Mouse (Mus musculus) urinary bladder, postnatal 36 days (tissue): Measurements from ENCODE around the gene Ust.

Source experiments
- DNase-seq, 2 experiments: peaks; one replicate each; pipeline ENCODE4 v3.0.0; 2022; ENCODE audit warnings: low spot score in 2 of 2, mixed read lengths in 1 of 2

Ust gene

GRCm38 (mm10) chr10:8330006-8330405 lies 188.6 kb downstream of the Ust start:
- DNase-seq: no peak

- peak; percentile 36 to 61 for DNase-seq
Measured at GRCm38 (mm10) chr10:8323304-8323765, 195.3 kb downstream of the Ust start.

- no peak for DNase-seq
Measured at GRCm38 (mm10) chr10:8320771-8321170, 197.9 kb downstream of the Ust start.

- no peak for DNase-seq
Measured at GRCm38 (mm10) chr10:8309435-8309834, 209.2 kb downstream of the Ust start.

GRCm38 (mm10) chr10:8304211-8304610 lies 214.4 kb downstream of the Ust start:
- DNase-seq: no peak

GRCm38 (mm10) chr10:8299166-8299565 lies 219.5 kb downstream of the Ust start:
- DNase-seq: peak in 1 of 2 experiments; percentile 11

GRCm38 (mm10) chr10:8297214-8297613 lies 221.4 kb downstream of the Ust start:
- DNase-seq: no peak

GRCm38 (mm10) chr10:8290661-8291060 lies 228.0 kb downstream of the Ust start:
- no peak for DNase-seq

- peak; percentile 31 to 38 for DNase-seq
Measured at GRCm38 (mm10) chr10:8287350-8287791, 231.3 kb downstream of the Ust start.

GRCm38 (mm10) chr10:8283991-8284390 lies 234.6 kb downstream of the Ust start:
- DNase-seq: no peak

- no peak for DNase-seq
Measured at GRCm38 (mm10) chr10:8277094-8277493, 241.5 kb downstream of the Ust start.

GRCm38 (mm10) chr10:8269681-8270080 lies 248.9 kb downstream of the Ust start:
- DNase-seq: no peak

GRCm38 (mm10) chr10:8259716-8260115 lies 258.9 kb downstream of the Ust start:
- no peak for DNase-seq

- DNase-seq: no peak
Measured at GRCm38 (mm10) chr10:8250005-8250404, 268.6 kb downstream of the Ust start.

GRCm38 (mm10) chr10:8242336-8242735 lies 276.3 kb downstream of the Ust start:
- peak; percentile 35 to 63 for DNase-seq

GRCm38 (mm10) chr10:8240703-8241102 lies 277.9 kb downstream of the Ust start:
- DNase-seq: no peak

- DNase-seq: peak; percentile 69 to 72
Measured at GRCm38 (mm10) chr10:8240242-8240641, 278.4 kb downstream of the Ust start.

GRCm38 (mm10) chr10:8236780-8237571 lies 281.6 kb downstream of the Ust start:
- no peak for DNase-seq

GRCm38 (mm10) chr10:8233148-8233901 lies 285.3 kb downstream of the Ust start:
- no peak for DNase-seq

- DNase-seq: no peak
Measured at GRCm38 (mm10) chr10:8232535-8232934, 286.1 kb downstream of the Ust start.

GRCm38 (mm10) chr10:8228375-8228743 lies 290.3 kb downstream of the Ust start:
- DNase-seq: no peak

GRCm38 (mm10) chr10:8227705-8228374 lies 290.8 kb downstream of the Ust start:
- no peak for DNase-seq
